Mouse (Mus musculus) heart, postnatal 25 days (tissue): ENCODE data around the gene Ubr2. TPM values are rescaled to one million over a fixed set of nuclear protein-coding genes. Genes with fewer than 3 reads are reported as not detected.

Experiments used
- DNase-seq: peaks from one replicate; pipeline ENCODE4 v3.0.0; 2022; ENCODE audit warnings: low spot score
- intact Hi-C: fragments of 180-260 bp; cut with DNase I; formaldehyde crosslinking; loops from one replicate; pipeline ENCODE4 v1.15.1; 2025
- total RNA-seq, 2 experiments: library from RNA; stranded (reverse); gene quantifications; 2 replicates each; pipeline ENCODE4 v1.2.3; 2021

The Ubr2 gene
- total RNA-seq, 2 experiments from 2014 or later = 65.7 to 73.5 TPM

GRCm38 (mm10) chr17:47005741-47006405 is 4.5 kb downstream of the Ubr2 start:
- intact Hi-C loops = no loop called here
- DNase-seq = no peak

- no peak for DNase-seq
Measured at GRCm38 (mm10) chr17:47003305-47003704, 7.1 kb downstream of the Ubr2 start.

GRCm38 (mm10) chr17:47002401-47002800 is 8.0 kb downstream of the Ubr2 start:
- intact Hi-C loops = no loop called here
- no peak for DNase-seq

More at GRCm38 (mm10) chr17:47003305-47003704, 7.1 kb downstream of the Ubr2 start:
- intact Hi-C loops = no loop called here

GRCm38 (mm10) chr17:46998840-46999239 is 11.5 kb downstream of the Ubr2 start:
- intact Hi-C loops = loop anchor here (5.0 kb wide), 1 partner anchor 33 kb away; no protein-coding TSS in a partner anchor

GRCm38 (mm10) chr17:46996484-46996883 is 13.9 kb downstream of the Ubr2 start:
- intact Hi-C loops = loop anchor here (5.0 kb wide), 1 partner anchor 36 kb away; no protein-coding TSS in a partner anchor
- peak; percentile 9 for DNase-seq

More at GRCm38 (mm10) chr17:46998840-46999239, 11.5 kb downstream of the Ubr2 start:
- no peak for DNase-seq

GRCm38 (mm10) chr17:46995621-46996020 is 14.7 kb downstream of the Ubr2 start:
- intact Hi-C loops = loop anchor here (5.0 kb wide), 1 partner anchor 37 kb away; no protein-coding TSS in a partner anchor
- no peak for DNase-seq

- intact Hi-C loops = loop anchor here (5.0 kb wide), 1 partner anchor 37 kb away; no protein-coding TSS in a partner anchor
Measured at GRCm38 (mm10) chr17:46994641-46995398, 15.5 kb downstream of the Ubr2 start.

GRCm38 (mm10) chr17:46993625-46994024 is 16.7 kb downstream of the Ubr2 start:
- intact Hi-C loops = no loop called here
- no peak for DNase-seq

More at GRCm38 (mm10) chr17:46994641-46995398, 15.5 kb downstream of the Ubr2 start:
- DNase-seq = no peak

- intact Hi-C loops = no loop called here
- DNase-seq = no peak
Measured at GRCm38 (mm10) chr17:46987631-46988030, 22.7 kb downstream of the Ubr2 start.

- DNase-seq = no peak
- intact Hi-C loops = no loop called here
Measured at GRCm38 (mm10) chr17:46980050-46980449, 30.3 kb downstream of the Ubr2 start.

GRCm38 (mm10) chr17:46975183-46975582 is 35.2 kb downstream of the Ubr2 start:
- intact Hi-C loops = no loop called here
- DNase-seq = no peak

- intact Hi-C loops = no loop called here
- no peak for DNase-seq
Measured at GRCm38 (mm10) chr17:46972603-46973002, 37.8 kb downstream of the Ubr2 start.

GRCm38 (mm10) chr17:46966892-46967291 is 43.5 kb downstream of the Ubr2 start:
- no peak for DNase-seq
- intact Hi-C loops = no loop called here

- no peak for DNase-seq
- intact Hi-C loops = no loop called here
Measured at GRCm38 (mm10) chr17:46963186-46963585, 47.2 kb downstream of the Ubr2 start.

GRCm38 (mm10) chr17:46962153-46962552 is 48.2 kb downstream of the Ubr2 start:
- no peak for DNase-seq

GRCm38 (mm10) chr17:46960216-46960615 is 50.1 kb downstream of the Ubr2 start:
- DNase-seq = no peak
- intact Hi-C loops = no loop called here

More at GRCm38 (mm10) chr17:46962153-46962552, 48.2 kb downstream of the Ubr2 start:
- intact Hi-C loops = no loop called here

- DNase-seq = no peak
- intact Hi-C loops = no loop called here
Measured at GRCm38 (mm10) chr17:46958045-46958444, 52.3 kb downstream of the Ubr2 start.

- DNase-seq = no peak
- intact Hi-C loops = no loop called here
Measured at GRCm38 (mm10) chr17:46946276-46946675, 64.1 kb downstream of the Ubr2 start.

- DNase-seq = no peak
- intact Hi-C loops = no loop called here
Measured at GRCm38 (mm10) chr17:46942421-46942820, 67.9 kb downstream of the Ubr2 start.

- DNase-seq = no peak
- intact Hi-C loops = no loop called here
Measured at GRCm38 (mm10) chr17:46940461-46940860, 69.9 kb downstream of the Ubr2 start.
